In the genomic region with DNA sequence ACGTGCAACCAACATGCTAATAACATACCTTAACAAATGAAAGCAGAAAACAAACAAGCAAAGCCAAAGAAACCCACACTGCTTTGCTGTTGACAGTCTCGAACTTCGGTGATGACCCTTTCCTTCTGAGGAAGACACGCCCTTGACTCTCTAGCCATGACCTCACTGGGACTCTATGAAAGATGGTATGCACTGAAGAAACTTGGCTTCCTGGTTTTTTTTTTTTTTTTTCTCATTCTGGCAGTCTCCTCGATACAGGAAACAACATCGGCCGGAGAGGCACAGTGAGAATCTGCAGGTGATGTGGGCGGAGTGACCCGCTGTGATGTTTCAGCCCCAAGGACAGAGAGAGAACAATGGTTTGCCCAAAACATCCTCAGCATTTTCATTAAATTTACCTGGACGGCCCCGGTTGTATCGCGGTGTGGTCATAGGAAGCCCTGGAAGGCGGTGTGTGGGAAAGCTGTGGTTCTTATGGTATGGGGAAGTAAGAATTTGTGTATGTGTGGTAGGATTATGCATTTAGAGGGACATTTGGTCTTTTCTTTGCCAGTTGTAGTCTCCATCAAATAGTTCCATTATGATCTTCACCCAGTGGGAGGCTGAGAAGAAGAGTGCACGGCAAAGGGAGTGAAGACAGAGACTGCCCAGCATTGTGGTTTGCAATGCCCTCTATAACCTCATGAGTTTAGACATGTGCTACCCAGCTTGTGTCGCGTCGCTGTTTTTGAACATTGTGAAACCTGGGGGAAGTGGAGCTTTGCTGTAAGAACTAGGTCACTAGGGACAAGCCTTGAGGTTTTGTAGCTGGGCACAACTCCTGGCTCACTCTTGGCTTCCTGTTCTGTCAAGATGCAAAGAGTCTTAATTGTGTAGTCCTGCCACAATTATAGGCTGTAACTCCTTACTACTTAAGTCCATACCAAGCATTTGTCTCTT, we compare ENCODE assay signal across 13 mouse cellular contexts. TPM values are rescaled to one million over a fixed set of nuclear protein-coding genes. Genes with fewer than 3 reads are reported as not detected.
DNase-seq lines count a peak whose midpoint lies in the region; ATAC-seq and TF ChIP-seq lines count a peak whose summit lies in the region.
"Had no signal": no experiment of that assay in that cellular context is flagged by ENCODE, and none has a peak within 500 bp of the region (broad histone marks: within the 10 kb centered on the region; RNA-seq: fewer than 3 reads in every experiment).

No protein-coding gene starts in this region.

- WGBS in liver, postnatal 0 days (ENCODE audit: insufficient replicate concordance), result 49% methylated on average over 18 of the region's 18 CpGs
- WGBS in liver, embryonic 12.5 days (ENCODE audit: insufficient replicate concordance), result 56% methylated on average over 18 of the region's 18 CpGs

- no peaks in the 10 kb centered on the region for H3K36me3 ChIP-seq in liver, postnatal 0 days (replicated peaks; ENCODE audit: insufficient read depth, low read length)
- H3K36me3 ChIP-seq in liver, embryonic 12.5 days, result no peaks in the 10 kb centered on the region
- H3K36me3 ChIP-seq: forebrain, embryonic 12.5 days; heart, embryonic 15.5 days had no signal

- TF ChIP-seq EP300 in liver, postnatal 0 days (IDR thresholded peaks at IDR 0.05; ENCODE audit: low read depth), result no peak

- ATAC-seq in liver, postnatal 0 days, result peak; percentile 54
- no peak for ATAC-seq in liver, embryonic 12.5 days
- peak; percentile 85 for ATAC-seq in megakaryocyte progenitor cell, adult 5-6 weeks (replicated peaks; ENCODE audit: poor library complexity)
- ATAC-seq: activated CD4-positive, CD25-positive, alpha-beta regulatory T cell, adult 4 months had no signal

- H3K27ac ChIP-seq in liver, postnatal 0 days (ENCODE audit: low read depth), result peak overlapping the region; percentile 71
- no peak overlapping the region for H3K27ac ChIP-seq in liver, embryonic 12.5 days
- H3K27ac ChIP-seq: forebrain, embryonic 12.5 days; heart, embryonic 15.5 days had no signal

- peak overlapping the region; percentile 67 for H3K4me2 ChIP-seq in liver, postnatal 0 days (ENCODE audit: low read depth, low read length)
- H3K4me2 ChIP-seq in liver, embryonic 12.5 days, result no peak overlapping the region

- peak overlapping the region; percentile 34; the same call in 1 of the 2 replicates for H3K4me3 ChIP-seq in liver, postnatal 0 days (ENCODE audit: low read depth, low read length)
- H3K4me3 ChIP-seq in liver, embryonic 12.5 days, result no peak overlapping the region

- H3K9me3 ChIP-seq in liver, postnatal 0 days (ENCODE audit: low read length), result no peaks in the 10 kb centered on the region
- no peaks in the 10 kb centered on the region for H3K9me3 ChIP-seq in liver, embryonic 12.5 days (replicated peaks)
- H3K9me3 ChIP-seq: forebrain, embryonic 12.5 days; heart, embryonic 15.5 days had no signal

- 0 out of 2 replicates have a peak, but pooled peaks cover 8% of the 10 kb centered on the region for H3K4me1 ChIP-seq in liver, postnatal 0 days (ENCODE audit: insufficient read depth)
- H3K4me1 ChIP-seq in liver, embryonic 12.5 days, result no peaks in the 10 kb centered on the region

- intact Hi-C loops in heart, postnatal 14 days (cut with DNase I), result no loop called here

- H3K27me3 ChIP-seq in liver, postnatal 0 days (ENCODE audit: insufficient read depth, low read length), result no peaks in the 10 kb centered on the region
- H3K27me3 ChIP-seq in liver, embryonic 12.5 days (replicated peaks), result no peaks in the 10 kb centered on the region; the same call in 1 of the 2 replicates
- H3K27me3 ChIP-seq: forebrain, embryonic 12.5 days; heart, embryonic 15.5 days had no signal

- no peak overlapping the region for H3K9ac ChIP-seq in liver, postnatal 0 days (replicated peaks)
- H3K9ac ChIP-seq in liver, embryonic 12.5 days, result no peak overlapping the region
- H3K9ac ChIP-seq: forebrain, embryonic 12.5 days; heart, embryonic 15.5 days had no signal

- no peak for TF ChIP-seq CTCF in liver, postnatal 0 days (IDR thresholded peaks at IDR 0.05; ENCODE audit: low read depth)

- peak; percentile 33 for DNase-seq in liver, postnatal 0 days
- peak; percentile 18 for DNase-seq in ZHBTc4 (ENCODE audit: low read depth, low spot score)
- peak; percentile 32 for DNase-seq in thymus, postnatal 14 days
- no peak for DNase-seq in heart, postnatal 14 days
- DNase-seq in frontal cortex, postnatal 10 days (ENCODE audit: low spot score in 2 of 2), result no peak
- DNase-seq in urinary bladder, postnatal 10 days (ENCODE audit: low spot score), result no peak
- DNase-seq: gastrocnemius, postnatal 25 days; left cerebral cortex, postnatal 4 days had no signal

RNA-seq across cellular contexts. Expression of a gene that starts 1.2 kb away (rescaled TPM):
- 0.57 and 0.79 TPM in 2 replicates for polyA plus RNA-seq in liver, postnatal 0 days (2015; fragmentation: Nextera tagmentation; extraction: Ambion mirVana)
- 0.12 and 0.17 TPM in 2 replicates for polyA plus RNA-seq in liver, embryonic 12.5 days (2016; fragmentation: Nextera tagmentation; extraction: Ambion mirVana)
- total RNA-seq in megakaryocyte progenitor cell, adult 5-6 weeks (2015), result 4.8 and 7.8 TPM in 2 replicates
- total RNA-seq in megakaryocyte progenitor cell, adult 5-6 weeks (2017), result 3.0 and 4.4 TPM in 2 replicates
- total RNA-seq in heart, postnatal 14 days (2021), result under 1 TPM; 0.26 to 0.39 TPM
- total RNA-seq: gastrocnemius, postnatal 25 days had no signal

Comparison
In these comparisons a context has a peak if more than half of its experiments do, and no peak if none do; other contexts are left out.
1. DNase-seq: peak in liver, postnatal 0 days (single experiment), ZHBTc4 (single experiment) and thymus, postnatal 14 days (single experiment); none in heart, postnatal 14 days (0 of 2), frontal cortex, postnatal 10 days (0 of 2) and urinary bladder, postnatal 10 days (single experiment).